Mouse (Mus musculus): ENCODE results near the gene Hmmr.

DNA sequence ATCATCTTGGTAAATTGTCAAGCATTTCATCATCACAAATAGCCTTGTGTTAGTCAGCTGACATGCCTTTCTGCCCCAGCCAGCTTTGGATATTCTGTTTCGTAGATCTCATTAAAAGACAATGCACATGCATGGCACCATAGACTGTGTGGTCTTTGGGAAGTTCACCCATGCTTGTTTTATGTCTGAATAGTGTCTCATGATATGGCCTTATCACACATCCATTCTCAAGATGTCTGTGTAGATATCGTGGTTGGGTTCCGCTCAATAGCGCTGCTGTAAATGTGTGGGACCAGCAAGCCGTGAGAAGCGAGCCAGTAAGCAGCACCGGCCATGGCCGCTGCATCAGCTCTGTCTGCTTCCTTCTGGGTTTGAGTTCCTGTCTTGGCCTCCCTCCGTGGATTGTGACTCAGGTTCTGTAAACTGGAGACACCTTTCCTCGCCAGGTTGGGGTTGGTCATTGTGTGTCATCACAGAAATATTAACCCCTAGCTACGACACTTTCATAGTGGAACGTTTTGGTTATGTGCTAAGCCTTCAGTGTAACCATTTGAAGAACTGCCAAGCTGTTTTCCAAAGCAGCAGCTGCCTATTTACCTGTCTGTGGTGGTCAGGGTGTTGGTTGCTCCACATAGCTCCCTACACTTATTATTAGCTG, 8.5 kb upstream of the Hmmr start:
- TF ChIP-seq CTCF (IDR thresholded peaks at IDR 0.05) (no peak), EP300 (IDR thresholded peaks at IDR 0.05) (no peak)
